Mouse (Mus musculus) spleen, adult 18-20 months (tissue): ENCODE data around the gene Rbm47.
"Not testable (repeated sequence)": the region's sequence is repeated elsewhere in the genome, so short reads cannot be mapped to it uniquely, and the experiment has no call there.

Source experiments
- DNase-seq, 2 experiments: peaks; one replicate each; pipeline ENCODE4 v3.0.0; 2022; ENCODE audit warnings: mixed read lengths in 2 of 2

The Rbm47 gene

DNA sequence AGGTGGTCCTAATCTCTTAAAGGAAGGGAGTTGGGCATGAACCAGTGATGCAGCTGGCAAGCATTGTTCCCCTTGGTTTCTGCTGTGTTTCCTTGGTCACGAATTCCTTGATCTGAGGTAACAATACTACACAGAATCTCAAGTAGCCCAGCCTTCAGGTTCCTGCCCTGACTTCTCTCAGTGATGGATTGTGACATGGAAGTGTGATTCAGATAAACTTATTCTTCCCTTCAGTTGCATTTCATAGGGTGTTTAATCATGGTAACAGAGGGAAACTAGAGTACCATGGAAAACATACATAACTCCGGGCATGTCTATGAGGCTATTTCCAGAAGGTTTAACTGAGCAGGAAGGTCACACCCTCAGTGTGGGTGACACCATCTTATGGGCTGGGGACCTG is at the start of gene Rbm47:
Gene Rbm47, minus strand, starts transcription at position 101 of the 400 bp plus-strand sequence.
- no peak for DNase-seq

DNA sequence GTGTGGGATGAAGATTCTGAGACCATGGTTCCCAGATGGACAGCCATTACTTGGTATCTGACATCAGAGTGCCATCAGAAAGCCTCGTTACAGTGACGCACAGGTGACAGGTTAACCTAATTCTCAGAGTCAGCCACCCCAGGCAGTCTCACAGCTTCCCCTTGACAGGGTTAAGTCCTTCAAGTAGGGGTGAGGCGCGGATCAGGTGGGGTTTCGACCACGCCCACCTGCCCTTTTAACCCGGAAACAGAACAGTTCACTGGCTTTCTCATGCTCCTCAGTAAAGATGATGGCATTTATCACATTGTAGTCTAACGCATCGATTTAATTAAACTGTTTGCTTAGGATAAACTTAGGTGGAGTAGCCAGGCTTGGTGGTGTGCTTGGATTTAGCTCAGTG is 47.7 kb upstream of the Rbm47 start:
- no peak for DNase-seq

GRCm38 (mm10) chr5:66219692-66220091 is 46.8 kb upstream of the Rbm47 start:
- DNase-seq: no peak

DNA sequence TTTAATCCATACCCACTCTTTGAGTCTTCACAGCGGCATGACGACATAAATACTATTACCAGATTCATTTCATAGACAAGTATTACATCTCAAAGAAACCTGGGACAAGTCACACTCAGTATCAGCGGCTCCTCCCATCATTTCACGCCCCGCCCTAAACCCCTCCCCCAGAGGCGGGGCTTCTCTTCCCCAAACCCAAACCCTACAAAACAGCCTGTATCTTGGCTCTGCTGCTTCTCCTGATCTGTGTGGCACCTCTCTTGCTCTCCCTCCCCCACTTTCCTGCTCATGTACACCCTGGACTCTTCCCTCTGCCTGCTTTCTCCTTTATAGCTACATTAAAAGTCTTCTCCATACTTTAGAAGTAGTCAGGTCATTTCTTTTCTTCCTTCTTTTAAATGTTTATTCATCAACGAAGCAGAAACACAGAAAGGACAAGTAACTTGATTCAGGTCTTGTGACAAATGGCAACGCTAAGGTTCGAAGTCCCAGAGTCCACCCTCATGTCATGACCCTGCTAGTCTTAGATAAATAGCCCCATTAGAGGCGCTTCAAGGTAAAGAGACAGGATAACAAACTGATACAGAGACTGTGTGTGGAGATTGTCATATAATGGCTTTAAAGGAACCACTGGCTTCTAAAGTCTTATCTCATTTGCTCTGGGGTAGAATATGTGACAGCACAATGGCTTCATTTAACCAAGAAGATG is 42.8 kb upstream of the Rbm47 start:
- no peak for DNase-seq

- no peak for DNase-seq
Observed at GRCm38 (mm10) chr5:66214395-66214935, 41.5 kb upstream of the Rbm47 start.

DNA sequence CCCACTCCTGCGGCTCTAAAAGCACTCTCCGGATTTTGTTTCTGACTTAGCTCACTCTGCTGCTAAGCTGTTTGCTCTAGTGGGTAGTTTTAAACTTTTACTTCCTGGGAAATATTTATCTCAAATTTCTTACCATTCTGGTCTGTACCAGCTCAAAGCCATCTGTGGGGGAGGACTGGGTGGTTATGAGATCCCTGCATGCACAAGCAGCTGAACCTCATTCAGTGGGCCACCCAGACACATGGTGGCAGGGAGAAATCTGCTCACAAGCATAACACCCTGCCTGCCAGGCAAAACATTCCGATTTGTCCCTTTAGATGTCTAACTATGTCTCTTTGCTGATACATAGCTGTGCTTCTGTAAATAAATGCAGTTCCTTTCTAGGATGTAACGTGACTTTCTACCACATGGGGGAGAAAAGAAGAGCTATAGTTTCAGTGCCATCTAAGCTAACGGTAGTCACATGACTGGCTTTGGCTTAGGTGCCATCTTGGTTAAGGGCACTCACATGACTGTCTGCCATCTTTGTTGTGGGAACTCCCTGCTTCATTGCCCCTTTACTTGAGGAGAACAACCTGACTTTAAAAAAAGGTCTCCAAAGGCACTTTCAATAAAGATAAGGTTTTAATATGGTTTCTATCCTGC is 36.7 kb upstream of the Rbm47 start:
- no peak for DNase-seq

DNA sequence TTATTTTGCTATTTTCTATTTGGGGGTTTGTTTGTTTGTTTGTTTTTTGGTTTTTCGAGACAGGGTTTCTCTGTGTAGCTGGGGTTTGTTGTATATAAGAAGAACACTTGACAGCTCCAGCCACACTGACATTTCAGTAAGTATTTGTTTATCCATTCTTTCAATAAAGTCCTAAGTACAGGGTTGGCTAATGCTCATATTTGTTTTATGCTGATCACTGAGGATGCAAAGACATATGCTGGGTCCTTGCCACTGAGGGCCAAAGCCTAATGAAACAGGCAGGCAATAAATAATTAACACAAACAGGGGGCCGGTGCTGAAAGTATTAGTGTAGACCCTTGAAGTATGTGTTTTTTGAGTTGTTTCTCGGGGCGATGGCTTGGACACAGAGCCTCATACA is 32.0 kb upstream of the Rbm47 start:
- no peak for DNase-seq

- DNase-seq: no peak
Observed at GRCm38 (mm10) chr5:66203424-66203823, 30.5 kb upstream of the Rbm47 start.

DNA sequence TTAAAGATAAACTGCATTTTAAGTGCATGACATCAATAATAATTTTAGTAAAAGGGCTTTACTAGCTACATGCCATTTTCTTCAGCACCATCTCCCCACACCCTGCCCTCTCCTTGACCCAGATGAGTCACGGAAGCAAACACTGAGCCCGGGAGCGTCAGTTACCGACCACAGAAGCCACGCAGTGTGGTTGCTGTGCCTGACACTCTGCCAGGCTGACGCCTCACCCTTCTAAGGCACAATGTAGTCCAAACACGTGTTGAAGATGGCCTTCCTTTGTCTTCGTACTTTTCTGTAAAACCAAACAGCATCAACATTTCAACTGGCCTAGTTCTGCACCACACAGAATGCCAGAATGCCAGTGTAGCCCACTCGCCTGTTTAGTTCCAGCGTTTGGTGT is 27.1 kb upstream of the Rbm47 start:
- DNase-seq: peak in 1 of 2 experiments; percentile 18

- DNase-seq: no peak
Observed at GRCm38 (mm10) chr5:66195323-66195722, 22.4 kb upstream of the Rbm47 start.

- no peak for DNase-seq
Observed at GRCm38 (mm10) chr5:66193218-66193846, 20.4 kb upstream of the Rbm47 start.

GRCm38 (mm10) chr5:66191185-66191503 is 18.2 kb upstream of the Rbm47 start:
- no peak for DNase-seq

- DNase-seq: no peak
Observed at GRCm38 (mm10) chr5:66190481-66191184, 17.7 kb upstream of the Rbm47 start.

DNA sequence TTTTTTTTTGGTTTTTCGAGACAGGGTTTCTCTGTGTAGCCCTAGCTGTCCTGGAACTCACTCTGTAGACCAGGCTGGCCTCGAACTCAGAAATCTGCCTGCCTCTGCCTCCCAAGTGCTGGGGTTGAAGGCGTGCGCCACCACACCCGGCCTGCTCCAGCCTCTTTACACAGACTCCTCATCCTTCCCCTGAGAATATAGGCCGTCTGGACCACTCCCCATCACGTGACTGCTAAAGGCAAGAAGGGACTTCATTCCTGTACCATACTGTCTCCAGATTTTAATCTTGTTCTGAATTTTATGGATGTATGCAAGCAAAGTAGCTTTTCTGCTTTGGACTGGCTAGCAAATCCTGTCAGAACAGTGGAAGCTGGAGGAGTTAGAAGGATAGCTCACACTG is 15.7 kb upstream of the Rbm47 start:
- DNase-seq: not testable (repeated sequence)

DNA sequence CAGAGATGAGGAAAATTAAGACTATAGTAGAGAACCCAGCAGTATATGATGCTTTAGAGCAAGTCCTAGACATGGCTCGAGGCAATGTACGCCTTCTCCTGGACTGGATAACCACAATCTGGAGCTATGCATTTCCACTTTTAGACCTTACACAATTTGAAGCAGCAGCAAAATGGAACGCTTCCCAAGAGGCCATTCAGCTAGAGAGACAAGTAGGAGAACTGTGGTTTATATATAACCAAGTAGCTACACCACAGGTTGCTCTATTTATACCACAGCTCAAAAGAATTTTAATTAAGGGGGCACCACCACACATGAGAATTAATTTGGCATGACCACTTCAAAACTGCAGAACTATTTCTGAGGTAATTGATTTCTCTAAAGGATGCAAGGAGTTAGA is 9.2 kb upstream of the Rbm47 start:
- no peak for DNase-seq

DNA sequence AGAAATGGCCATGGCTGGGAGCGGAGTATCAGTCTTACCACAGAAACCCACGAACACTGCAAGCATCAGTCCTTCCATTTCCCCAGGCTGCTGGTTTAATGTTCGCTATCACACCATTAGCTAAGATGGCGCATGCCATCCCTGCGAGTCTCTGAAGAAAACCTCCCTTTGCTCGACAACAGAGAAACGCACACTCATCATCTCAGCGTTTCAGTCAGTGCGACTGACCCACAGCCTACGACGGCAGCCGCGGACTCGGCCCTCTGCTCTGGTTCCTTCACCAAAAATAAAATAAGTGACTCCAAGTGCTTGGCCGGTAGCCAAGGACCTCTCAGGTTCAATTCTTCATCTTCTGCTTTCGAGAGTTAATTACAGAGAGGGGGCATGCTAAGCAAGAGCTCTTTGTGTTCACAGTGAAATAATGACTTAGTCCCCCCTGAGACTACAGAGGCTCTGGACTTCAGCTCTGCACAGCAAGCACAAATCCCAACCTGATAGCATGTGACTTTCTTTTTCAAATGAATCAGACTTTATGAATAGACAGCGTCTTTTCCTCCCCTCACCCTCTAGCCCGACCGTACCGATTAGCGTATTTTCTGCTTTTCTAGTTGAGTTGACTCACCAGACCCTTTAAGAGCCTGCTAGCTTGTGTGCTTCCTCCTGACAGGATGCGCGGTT is 1.4 kb upstream of the Rbm47 start:
- DNase-seq: no peak

DNA sequence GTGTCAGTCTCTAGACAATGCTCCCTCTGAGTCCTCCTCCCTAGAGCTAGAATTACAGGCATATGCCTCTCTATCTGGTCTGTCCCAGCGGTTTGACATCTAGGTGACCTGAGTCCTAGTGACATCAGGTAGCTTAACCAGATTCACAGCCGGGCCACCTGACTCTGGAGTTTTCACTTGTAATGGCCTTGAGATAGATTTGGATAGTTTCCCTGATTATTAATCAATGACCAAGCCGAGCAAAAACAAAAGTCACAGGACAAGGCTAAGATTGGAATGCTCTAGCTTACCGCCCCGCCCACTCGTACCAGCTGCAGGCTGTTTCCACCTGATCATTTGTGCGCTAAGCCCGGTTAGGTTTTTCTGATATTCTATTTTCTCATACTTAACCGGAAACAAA is 2.3 kb downstream of the Rbm47 start:
- no peak for DNase-seq

- DNase-seq: no peak
Observed at GRCm38 (mm10) chr5:66169099-66169485, 3.8 kb downstream of the Rbm47 start.

- no peak for DNase-seq
Observed at GRCm38 (mm10) chr5:66168462-66169098, 4.3 kb downstream of the Rbm47 start.

GRCm38 (mm10) chr5:66166931-66167330 is 6.0 kb downstream of the Rbm47 start:
- no peak for DNase-seq

DNA sequence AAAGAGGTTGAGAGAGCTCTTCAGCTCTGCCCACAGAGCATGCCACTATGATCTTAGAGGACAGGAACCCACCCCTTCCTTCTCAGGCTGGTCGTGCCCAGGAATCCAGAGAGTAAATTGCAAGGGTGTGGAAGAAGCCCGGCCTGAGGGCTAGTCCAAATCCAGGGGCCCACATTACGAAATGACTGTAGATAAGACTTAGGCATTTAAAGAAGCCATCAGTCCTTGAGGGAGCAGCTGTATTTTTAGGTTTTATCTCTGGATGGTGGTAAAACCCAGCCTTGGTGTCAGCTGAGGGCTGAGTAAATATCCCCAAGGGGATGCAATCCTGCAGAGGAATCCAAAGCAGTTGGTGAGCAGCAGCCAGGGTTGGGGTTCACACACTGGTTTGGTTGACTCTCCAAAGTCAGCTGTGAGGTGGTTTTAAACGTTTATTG is 6.7 kb downstream of the Rbm47 start:
- DNase-seq: no peak

- DNase-seq: no peak
Observed at GRCm38 (mm10) chr5:66165748-66166147, 7.2 kb downstream of the Rbm47 start.
